ENCODE assay signal across 9 mouse cellular contexts in the genomic region with DNA sequence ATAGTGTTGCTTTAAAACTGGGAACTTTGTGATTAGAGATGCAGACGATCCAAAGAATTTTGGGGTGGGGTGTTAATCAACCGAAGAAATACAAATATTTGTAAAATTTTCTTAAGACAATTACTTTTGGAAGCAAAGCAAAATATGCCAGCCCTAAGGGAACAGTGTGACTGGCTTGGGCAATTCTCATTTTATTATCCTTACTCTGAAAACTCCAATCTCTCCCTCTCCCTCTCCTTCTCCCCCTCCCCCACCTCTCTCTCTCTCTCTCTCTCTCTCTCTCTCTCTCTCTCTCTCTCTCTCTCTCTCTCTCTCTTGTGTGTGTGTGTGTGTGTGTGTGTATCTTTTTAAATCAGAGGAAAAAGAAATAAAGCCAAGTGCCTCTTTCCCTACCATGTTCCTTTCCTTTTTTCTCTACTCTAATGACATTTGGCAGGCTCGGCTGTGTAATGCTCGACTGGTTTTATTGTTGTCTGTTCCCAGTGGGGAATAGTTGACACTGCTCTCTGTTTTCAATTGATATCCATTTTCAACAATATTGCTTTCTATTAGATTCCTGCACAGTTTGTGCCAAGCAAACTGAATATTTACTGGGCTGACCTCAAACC.
A peak's percentile ranks its signal among the peaks of the same experiment; 100 is the strongest.
DNase-seq lines count a peak whose midpoint lies in the region; ATAC-seq lines count a peak whose summit lies in the region.
"Had no signal": no experiment of that assay in that cellular context is flagged by ENCODE, and none has a peak within 500 bp of the region (broad histone marks: within the 10 kb centered on the region; RNA-seq: fewer than 3 reads in every experiment).

No protein-coding gene starts in this region.

- no peak for ATAC-seq in heart, embryonic 11.5 days (replicated peaks; ENCODE audit: insufficient number of reproducible peaks, low FRiP score, low TSS enrichment)
- ATAC-seq in midbrain, embryonic 13.5 days: peak; percentile 68
- ATAC-seq: lung, postnatal 0 days had no signal

- no peak overlapping the region for H3K9ac ChIP-seq in heart, embryonic 11.5 days (ENCODE audit: low read depth, low read length)
- peak overlapping the region; percentile 54; the same call in 1 of the 2 replicates for H3K9ac ChIP-seq in midbrain, embryonic 13.5 days (replicated peaks)

- H3K4me3 ChIP-seq in heart, embryonic 11.5 days (ENCODE audit: low read depth, low read length): no peak overlapping the region
- H3K4me3 ChIP-seq in hindbrain, embryonic 10.5 days: no peak overlapping the region
- peak overlapping the region; percentile 19 for H3K4me3 ChIP-seq in midbrain, embryonic 13.5 days (replicated peaks)

- no peaks in the 10 kb centered on the region for H3K27me3 ChIP-seq in heart, embryonic 11.5 days (ENCODE audit: control insufficient read depth, insufficient read depth, low read length)
- H3K27me3 ChIP-seq in hindbrain, embryonic 10.5 days (ENCODE audit: insufficient read depth, poor library complexity, severe bottlenecking): no peaks in the 10 kb centered on the region
- H3K27me3 ChIP-seq in midbrain, embryonic 13.5 days: no peaks in the 10 kb centered on the region

- H3K27ac ChIP-seq in heart, embryonic 11.5 days (ENCODE audit: low read depth, low read length): no peak overlapping the region
- H3K27ac ChIP-seq in hindbrain, embryonic 10.5 days: peak overlapping the region; percentile 86
- H3K27ac ChIP-seq in midbrain, embryonic 13.5 days: peak overlapping the region; percentile 92

- H3K4me2 ChIP-seq in heart, embryonic 11.5 days: peak overlapping the region; percentile 46; the same call in 1 of the 2 replicates
- peak overlapping the region; percentile 50 for H3K4me2 ChIP-seq in midbrain, embryonic 13.5 days (replicated peaks)

- intact Hi-C loops in heart, postnatal 25 days (cut with DNase I): loop anchor here (2.0 kb wide), 1 partner anchor 1238 kb away; no protein-coding TSS in a partner anchor

- WGBS in heart, embryonic 11.5 days (ENCODE audit: insufficient replicate concordance): 40% methylated on average over 4 of the region's 4 CpGs
- WGBS in hindbrain, embryonic 10.5 days: 29% methylated on average over 4 of the region's 4 CpGs
- 20% methylated on average over 4 of the region's 4 CpGs for WGBS in midbrain, embryonic 13.5 days

- H3K36me3 ChIP-seq in heart, embryonic 11.5 days (ENCODE audit: control insufficient read depth, insufficient read depth, low read length): no peaks in the 10 kb centered on the region
- no peaks in the 10 kb centered on the region for H3K36me3 ChIP-seq in hindbrain, embryonic 10.5 days
- no peaks in the 10 kb centered on the region for H3K36me3 ChIP-seq in midbrain, embryonic 13.5 days

- H3K9me3 ChIP-seq in heart, embryonic 11.5 days (replicated peaks; ENCODE audit: control insufficient read depth, low read length): no peaks in the 10 kb centered on the region
- H3K9me3 ChIP-seq in hindbrain, embryonic 10.5 days: no peaks in the 10 kb centered on the region
- no peaks in the 10 kb centered on the region for H3K9me3 ChIP-seq in midbrain, embryonic 13.5 days

- H3K4me1 ChIP-seq in heart, embryonic 11.5 days (ENCODE audit: control insufficient read depth, insufficient read depth, low read length): no peaks in the 10 kb centered on the region
- H3K4me1 ChIP-seq in hindbrain, embryonic 10.5 days (replicated peaks): peaks cover 24% of the 10 kb centered on the region
- peaks cover 43% of the 10 kb centered on the region for H3K4me1 ChIP-seq in midbrain, embryonic 13.5 days (replicated peaks)

- no peak for DNase-seq in heart, postnatal 25 days (ENCODE audit: low spot score)
- DNase-seq in embryo, embryonic 11 days: peak; percentile 48
- DNase-seq in hindbrain, embryonic 10.5 days (ENCODE audit: low spot score): no peak
- DNase-seq in adrenal gland, postnatal 4 days (ENCODE audit: low spot score in 2 of 2): no peak
- no peak for DNase-seq in right cerebral cortex, postnatal 25 days
- DNase-seq in spleen, adult 12 weeks (ENCODE audit: low spot score): no peak
